Mouse (Mus musculus) heart, adult 18-20 months (tissue): ENCODE results near the gene Trim56. TPM values are rescaled to one million over a fixed set of nuclear protein-coding genes. Genes with fewer than 3 reads are reported as not detected.
"Not testable (repeated sequence)": the region's sequence is repeated elsewhere in the genome, so short reads cannot be mapped to it uniquely, and the experiment has no call there.

Source experiments
- DNase-seq, 2 experiments: peaks; one replicate each; pipeline ENCODE4 v3.0.0; 2021 to 2022; ENCODE audit warnings: mixed read lengths in 1 of 2
- long read RNA-seq, 2 experiments: library from polyadenylated mRNA; stranded (forward); transcript quantifications; one replicate each; pipeline ENCODE4 v2.0.0; 2021
- total RNA-seq, 2 experiments: library from RNA; stranded (reverse); gene quantifications; 2 replicates each; pipeline ENCODE4 v1.2.3; 2021

Trim56 gene
- total RNA-seq, result 10 to 100 TPM; 19.0 to 21.5 TPM
- long read RNA-seq, experiment 1, partial matches to known transcripts, result 0 of 6 reads
- long read RNA-seq, experiment 1, other reads (novel, unspliced or antisense), result 6 of 6 reads
- long read RNA-seq, experiment 2, partial matches to known transcripts, result 0 of 4 reads
- long read RNA-seq, experiment 2, other reads (novel, unspliced or antisense), result 4 of 4 reads

DNA sequence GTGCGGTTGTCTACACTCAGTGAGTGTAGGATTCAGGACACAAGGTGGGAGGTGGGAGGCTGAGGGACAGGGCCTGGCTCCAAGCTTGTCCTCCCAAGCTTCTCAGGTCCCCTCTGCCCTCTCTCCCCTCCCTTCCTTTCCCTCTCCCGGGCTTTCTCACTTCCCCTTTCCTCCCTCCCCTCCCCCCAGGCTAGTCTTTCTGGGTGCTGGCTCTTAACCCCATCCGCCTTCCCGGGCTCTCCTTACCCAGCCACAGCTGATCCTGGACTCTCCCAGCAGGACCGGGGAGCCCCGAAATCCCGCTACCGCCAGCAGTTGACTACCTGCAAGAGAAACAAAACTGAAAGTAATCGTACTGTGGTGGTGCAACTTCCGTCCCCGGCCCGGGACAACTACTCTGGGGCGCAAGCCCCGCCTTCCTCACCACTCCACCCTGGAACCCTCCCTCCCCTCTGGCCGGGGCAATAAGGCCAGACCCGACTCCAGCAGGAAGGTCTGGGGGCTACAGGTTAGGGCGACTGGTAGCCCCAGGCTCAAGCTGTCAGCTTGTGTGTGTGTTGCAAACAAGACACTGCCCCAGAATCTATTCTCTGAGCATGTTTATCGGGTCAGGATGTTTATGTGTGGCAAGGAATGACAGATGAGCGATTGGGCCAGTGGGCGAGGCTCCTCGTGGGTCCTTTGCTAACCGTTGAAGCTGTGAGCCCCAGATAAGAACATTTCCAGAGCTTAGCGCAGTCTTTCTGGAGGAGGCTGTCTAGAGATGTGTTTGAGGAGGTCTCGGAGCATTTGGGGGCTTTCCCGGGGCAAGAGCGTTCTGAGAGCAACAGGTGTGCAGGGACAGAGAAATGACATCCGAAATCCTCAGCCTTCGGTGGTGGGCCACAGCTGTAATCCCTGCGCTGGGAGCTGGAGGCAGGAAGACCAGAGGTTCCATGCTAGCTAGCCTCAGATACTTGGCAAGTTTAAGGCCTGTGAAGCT is at the start of gene Trim56:
Gene Trim56, minus strand, starts transcription at position 344 of the 982 bp plus-strand sequence.
- DNase-seq, result peak; percentile 90 to 93

DNA sequence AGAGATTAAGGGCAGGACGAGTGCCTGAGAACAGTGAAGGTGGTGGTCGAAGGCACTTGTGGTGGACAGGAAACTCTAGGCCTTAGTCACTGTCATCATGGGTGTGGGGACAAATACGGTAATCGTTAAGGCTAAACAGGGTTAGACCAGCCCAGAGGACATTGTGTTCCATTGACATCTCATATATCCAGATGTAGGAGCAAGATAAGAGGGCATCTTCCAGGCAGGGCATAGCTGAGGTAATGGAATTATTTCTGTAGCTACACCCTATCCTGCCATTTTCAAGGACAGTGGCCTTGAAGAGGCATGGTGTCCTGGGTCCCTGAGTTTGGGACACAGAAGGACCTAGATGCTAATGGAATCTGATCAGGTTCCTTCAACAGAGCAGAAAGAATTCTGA is 45.8 kb upstream of the Trim56 start:
- no peak for DNase-seq

DNA sequence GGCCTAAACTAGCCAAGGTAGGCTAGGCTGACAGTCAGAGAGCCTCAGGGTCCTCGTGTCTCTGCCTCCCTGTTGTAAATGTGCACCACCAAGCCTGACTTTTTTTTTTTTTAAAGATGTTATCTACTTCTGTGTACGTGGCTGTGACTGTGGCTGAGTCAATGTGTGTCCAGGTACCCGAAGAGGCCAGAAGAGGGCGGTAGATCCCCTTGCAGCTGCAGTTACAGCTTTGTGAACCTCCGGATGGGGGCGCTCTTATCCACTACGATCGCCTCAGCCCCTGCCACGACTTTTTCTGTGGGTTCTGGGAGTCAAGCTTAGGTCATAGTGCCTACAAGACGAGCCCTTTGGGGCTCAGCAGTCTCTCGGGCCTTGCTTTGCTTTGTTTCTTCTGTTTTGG is 43.5 kb upstream of the Trim56 start:
- peak; percentile 14 to 28 for DNase-seq

DNA sequence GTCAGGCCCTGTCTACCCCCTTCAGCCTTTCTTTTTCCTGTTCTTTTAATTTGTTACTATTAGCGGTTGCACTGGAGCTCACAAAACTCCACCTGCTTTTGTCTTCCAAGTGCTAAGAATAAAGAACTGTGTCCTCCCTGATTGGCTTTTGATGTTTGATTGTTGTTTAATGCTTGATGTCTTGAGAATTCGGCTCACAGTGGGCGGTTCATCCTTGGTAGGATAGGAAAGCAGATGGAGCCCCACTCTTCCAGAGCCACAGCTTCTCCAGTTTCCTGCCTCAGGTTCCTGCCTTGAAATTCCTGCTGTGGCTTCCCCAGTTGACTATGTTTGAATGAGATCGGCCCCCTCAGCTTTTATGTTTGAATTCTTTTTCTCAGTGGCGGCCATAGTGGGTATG is 37.3 kb upstream of the Trim56 start:
- no peak for DNase-seq

DNA sequence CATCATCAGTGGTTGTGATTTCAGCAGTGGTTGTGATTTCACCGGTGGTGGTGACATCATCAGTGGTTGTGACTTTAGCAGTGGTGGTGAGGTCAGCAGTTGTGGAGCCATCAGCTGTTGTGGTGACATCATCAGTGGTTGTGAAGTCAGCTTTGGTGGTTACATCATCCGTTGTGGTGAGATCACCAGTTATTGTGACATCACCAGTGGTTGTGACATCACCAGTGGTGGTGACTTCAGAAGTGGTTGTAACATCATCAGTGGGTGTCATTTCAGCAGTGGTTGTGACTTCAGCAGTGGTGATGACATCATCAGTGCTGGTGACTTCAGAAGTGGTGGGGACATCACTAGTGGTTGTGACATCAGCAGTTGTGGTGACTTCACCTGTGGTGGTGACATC is 36.6 kb upstream of the Trim56 start:
- no peak for DNase-seq

DNA sequence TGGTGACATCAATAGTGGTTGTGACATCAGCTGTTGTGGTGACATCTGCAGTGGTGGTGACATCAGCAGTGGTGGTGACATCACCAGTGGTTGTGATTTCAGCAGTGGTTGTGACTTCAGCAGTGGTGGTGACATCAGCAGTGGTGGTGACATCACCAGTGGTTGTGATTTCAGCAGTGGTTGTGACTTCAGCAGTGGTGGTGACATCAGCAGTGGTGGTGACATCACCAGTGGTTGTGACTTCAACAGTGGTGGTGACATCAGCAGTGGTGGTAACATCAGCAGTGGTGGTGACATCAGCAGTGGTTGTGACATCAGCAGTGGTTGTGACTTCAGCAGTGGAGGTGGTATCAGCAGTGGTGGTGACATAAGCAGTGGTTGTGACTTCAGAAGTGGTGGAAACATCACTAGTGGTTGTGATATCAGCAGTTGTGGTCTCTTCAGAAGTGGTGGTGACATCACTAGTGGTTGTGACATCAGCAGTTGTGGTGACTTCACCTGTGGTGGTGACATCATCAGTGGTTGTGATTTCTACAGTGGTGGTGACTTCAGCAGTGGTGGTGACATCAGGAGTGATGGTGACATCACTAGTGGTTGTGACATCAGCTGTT is 33.4 kb upstream of the Trim56 start, which contains the start of gene Muc3:
Gene Muc3, minus strand, starts transcription at position 51 of the 611 bp plus-strand sequence.
- DNase-seq, result not testable (repeated sequence)

DNA sequence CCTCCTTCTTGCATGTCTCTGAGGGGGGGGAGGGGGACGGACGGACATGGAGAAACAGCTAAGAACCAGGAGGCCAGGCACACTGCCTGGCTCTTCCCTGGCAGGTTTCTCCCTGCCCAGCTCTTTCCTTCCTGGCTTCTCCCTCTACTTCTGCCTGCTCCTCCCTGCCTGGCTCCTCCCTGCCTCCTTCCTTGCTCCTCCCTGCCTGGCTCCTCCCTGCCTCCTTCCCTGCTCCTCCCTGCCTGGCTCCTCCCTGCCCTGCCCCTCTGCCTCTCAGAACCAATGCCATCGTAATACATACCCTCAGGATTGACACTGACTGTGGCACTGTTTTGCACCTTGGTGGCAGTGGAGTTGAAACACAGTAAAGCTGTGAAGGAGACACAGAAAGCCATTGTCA is 24.8 kb upstream of the Trim56 start:
- DNase-seq, result no peak

DNA sequence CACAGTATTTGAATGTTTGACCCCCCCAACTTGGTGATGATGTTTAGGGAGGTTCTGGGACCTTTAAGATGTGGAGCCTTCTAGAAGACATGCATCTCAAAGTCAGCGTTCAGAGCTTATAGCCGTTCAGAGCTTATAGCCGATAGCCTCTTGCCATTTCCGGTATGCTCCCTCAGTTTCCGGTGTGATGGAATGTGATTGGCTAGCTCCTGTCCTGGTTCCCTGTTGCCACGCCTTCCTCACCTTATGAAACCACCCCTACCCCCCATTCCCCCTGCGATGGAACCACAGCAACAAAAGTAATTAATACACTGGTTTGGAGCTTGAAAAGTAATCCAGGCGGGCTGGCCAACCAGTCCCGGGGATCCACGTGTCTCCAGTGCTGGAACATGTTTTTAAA is 23.0 kb upstream of the Trim56 start:
- DNase-seq, result no peak

DNA sequence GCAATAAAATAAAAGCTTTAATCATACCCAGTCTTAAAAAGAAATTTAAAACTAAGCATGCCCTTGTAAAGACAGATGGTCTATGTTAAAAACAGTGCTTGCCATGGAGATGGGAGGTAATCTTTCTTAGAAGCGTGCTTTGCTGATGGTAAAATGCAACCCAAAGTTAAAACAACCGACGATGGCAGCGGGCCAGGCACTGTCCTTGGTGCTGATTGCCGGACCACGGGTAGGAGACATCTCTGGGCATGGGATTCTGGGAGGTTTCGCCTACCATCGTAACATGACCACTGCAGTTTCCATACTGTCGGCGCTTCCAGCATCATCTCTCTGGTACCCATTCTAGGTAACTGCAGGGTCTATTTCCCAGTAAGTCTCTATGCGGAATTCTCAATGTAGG is 18.9 kb upstream of the Trim56 start:
- no peak for DNase-seq

DNA sequence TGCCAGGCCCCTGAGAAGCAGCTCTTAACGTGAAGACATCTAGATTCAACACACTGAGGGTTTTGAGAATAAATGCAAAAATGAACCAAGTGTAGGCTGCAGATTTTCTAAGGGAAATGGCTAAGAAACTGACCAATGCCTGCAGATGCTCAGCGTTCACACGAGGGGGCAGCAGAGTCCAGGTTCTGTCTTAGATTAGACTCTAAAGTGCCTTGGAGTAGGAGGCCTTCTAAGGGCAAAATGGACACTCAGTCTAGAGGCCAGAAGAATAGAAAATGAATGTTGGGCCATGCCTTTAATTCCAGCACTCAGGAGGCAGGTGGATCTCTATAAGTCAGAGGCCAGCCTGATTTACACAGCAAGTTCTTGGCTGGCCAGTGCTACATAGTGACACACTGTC is 15.5 kb upstream of the Trim56 start:
- DNase-seq, result peak; percentile 31 to 77

DNA sequence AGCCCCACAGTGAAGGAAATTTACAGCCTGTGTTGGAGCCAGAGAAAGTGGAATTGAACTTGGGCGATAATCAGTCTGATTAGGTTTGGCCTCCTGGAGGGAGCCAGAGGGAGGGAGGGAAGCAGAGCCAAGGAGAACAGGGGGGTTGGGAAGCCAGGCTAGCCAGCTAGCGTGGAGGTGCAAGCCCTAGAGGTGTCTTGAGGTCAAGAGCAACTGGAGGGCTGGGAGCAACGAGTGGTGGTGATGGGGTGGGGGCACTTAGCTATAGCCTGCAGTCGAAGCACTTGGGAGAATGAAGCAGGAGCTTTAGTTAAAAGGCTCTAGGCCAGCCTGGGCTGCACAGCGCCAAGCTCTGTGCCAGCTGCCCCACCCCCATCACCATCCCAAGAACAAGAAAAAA is 13.3 kb upstream of the Trim56 start:
- no peak for DNase-seq

DNA sequence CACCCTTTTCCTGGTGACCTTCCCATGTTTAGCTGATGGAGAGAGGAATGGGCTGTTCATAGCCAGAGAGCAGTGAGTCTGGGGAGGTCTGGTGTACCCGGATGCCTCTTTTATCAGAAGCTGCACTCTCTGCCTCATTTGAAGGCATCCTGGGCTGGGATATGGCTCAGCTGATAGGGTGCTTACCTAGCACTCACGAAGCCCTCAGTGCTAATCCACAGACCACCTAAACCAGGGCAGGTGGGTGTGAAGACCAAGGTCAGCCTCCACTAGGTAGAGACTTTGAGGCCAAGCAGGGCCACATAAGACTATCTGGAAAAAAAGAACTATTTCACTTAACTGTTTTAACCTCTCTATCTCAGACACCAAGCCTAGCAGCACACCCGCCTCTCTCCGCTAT is 7.5 kb upstream of the Trim56 start:
- DNase-seq, result no peak

DNA sequence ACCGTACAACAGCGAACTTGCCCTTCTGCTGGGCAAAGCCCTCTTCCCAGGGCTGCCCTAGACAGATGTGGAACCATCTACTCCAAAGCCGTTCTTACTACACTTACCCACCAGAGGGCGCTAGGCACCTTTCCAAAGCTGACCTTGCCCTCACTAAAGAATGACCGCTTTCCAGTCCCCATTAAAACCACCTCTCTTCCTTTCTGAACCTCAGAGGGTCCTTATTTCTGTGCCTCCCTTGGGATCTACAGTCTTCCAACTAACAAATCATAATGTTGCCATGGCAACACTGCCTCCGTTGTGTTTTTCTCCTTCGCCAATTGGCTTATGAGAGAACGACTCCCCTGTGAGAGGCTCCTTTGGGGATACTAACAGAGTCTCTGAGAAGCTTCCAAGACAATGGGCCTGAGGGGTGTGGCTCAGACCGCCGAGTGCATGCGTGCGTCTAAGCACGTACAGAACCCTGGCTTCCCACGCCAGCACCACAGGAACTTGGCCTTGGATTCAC is 6.7 kb upstream of the Trim56 start:
- peak; percentile 78 to 89 for DNase-seq

DNA sequence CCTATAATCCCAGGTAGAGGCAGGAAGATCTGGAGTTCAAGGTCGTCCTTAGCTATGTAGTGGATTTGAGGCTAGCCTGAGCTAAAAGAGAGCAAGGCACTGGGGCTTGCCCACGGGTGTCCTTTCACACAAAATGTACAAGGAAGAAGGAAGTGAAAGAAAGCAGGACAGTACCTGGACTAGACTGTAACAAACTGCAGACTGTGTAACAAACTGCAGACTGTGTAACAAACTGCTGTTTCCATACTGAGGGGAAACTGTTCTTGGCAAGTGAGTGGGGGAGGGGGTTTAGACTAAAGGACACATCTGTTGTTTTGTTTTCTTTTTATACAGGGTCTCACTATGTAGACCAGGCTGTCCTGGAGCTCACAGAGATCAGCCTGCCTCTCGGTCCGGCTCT is 5.3 kb upstream of the Trim56 start:
- no peak for DNase-seq

DNA sequence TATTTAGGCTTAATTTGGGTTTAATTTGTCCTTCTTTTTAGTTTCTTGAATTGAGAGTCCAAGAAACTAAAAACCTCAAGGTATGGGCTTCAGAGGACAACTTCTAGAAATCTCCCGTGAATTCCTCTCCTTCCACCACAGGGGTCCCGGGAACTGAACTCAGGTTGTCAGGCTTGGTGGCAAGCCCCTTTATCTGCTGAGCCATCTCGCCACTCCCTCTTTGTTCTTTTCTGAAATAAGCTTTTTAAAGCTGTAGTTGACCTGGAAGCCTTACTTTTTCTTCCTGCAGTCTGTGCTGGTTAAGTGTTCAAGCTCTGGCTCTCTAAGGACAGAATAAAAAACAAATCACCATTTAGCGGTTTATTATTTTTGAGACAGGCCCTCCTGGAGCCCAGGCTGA is 2.9 kb upstream of the Trim56 start:
- no peak for DNase-seq

DNA sequence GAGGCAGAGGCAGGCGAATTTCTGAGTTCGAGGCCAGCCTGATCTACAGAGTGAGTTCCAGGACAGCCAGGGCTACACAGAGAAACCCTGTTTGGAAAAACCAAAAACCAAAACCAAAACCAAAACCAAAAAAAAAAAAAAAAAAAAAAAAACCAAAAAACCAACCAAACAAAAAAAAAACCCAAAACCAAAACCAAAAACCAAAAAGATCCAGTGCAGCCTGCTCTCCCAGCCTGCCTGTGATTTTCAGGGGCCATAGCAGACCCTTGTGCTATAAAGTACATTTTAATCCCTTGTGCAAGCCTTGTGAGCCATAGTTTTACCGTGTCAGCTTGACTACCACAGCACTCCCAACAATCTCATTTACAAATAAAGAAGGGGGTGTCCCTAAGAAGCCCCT is 2.0 kb upstream of the Trim56 start:
- DNase-seq, result not testable (repeated sequence)

DNA sequence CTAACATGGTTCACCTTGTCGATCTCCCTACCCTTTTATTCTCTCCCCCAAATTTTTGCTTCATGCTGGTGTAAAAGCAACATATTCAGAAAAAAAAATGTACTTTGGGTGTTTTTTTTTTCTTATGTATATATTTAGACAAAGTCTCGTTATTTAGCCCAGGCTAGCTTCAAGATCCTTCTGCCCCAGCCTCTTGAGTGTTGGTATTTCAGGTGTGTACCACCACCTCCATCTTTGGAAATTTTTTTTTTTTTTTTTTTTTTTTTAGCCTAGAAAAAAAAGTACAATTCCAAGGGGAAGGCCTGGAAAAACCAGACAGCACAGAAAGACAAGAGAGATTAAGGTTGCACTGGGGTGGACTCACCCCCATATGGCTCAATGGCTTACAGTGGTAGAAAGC is 978 bp upstream of the Trim56 start:
- DNase-seq, result no peak

DNA sequence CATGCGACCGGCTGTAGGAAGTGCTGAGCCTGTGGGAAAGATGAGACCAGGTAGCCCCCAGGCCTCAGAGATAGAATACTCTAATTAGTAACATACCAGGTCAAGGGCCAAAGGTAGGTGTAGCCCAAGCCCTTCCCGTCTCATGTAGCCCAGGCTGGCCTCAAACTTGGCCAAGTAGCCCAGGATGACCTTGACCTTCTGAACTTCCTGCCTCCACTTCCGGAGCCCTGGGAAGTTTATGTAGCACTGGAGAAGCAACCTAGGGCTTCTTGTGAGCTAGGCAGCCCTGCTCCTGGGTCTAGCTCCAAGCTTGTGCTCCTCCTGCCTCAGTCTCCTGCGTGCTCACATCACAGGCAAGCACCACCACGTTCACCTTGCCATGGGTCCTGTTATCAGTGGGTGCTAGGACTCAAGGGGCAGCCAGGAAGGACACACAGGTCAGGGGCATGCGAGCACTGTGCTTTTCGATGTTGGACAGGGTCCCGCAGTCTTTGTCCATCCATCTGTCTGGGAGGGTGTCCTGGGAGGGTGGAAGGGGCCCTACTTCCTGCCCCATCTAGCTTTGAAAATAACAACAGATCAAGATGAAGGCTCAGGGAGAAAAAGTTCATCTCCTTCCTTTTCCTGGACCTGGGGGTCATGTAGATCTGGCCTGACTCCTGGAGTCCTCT is 983 bp downstream of the Trim56 start:
- no peak for DNase-seq

DNA sequence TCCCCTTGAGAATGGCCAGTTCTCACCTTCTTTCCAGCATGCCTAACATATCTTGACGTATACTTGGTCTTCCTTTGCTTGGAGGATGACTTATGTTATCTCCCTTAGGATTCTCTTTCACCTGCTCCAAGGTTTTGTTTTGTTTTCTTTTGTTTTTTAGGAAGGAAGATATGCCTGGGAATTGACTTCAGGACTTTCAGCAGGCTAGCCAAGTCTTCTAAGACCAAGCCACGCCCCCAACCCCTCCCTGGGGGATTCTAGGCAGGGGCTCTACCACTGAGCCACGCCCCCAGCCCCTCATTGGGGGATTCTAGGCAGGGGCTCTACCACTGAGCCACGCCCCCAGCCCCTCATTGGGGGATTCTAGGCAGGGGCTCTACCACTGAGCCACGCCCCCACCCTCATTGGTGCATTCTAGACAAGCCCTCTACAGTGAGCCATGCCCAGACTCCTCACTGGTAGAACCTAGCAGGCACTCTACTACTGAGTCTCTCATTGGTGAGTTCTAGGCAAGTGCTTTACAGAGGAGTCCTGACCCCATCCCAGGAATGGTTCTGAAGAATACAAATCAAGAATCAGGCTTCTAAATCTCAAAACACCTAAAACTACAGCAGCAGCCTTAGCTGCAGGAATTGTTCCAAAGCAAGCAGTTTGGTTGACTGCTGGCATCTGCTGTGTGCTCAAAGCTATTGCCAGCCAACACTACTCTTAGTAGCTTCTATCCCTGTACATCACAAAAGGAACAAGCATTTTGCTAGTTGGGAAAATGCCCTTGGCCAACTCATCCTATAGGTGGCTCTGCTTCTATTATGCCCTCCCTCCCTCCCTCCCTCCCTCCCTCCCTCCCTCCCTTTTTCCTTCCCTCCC is 4.2 kb downstream of the Trim56 start:
- no peak for DNase-seq

DNA sequence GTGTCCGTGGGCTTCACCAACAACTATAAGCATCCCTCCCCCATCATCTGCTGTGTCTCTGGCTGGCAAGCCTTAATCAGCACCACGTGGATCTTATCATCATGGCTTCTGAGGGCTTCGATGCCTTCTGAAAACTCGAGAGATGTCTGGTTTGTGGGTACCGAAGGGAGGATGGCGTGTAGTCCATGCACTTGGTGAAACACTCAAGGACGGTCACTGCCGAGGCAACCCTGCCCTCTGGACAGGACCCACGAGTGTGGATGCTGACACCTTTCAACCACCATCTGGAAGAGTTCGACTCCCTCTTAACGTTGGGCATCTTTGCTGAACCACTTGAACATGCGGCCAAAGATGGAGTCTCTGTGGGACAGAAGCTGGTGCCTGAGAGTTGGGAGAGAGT is 5.1 kb downstream of the Trim56 start:
- no peak for DNase-seq

DNA sequence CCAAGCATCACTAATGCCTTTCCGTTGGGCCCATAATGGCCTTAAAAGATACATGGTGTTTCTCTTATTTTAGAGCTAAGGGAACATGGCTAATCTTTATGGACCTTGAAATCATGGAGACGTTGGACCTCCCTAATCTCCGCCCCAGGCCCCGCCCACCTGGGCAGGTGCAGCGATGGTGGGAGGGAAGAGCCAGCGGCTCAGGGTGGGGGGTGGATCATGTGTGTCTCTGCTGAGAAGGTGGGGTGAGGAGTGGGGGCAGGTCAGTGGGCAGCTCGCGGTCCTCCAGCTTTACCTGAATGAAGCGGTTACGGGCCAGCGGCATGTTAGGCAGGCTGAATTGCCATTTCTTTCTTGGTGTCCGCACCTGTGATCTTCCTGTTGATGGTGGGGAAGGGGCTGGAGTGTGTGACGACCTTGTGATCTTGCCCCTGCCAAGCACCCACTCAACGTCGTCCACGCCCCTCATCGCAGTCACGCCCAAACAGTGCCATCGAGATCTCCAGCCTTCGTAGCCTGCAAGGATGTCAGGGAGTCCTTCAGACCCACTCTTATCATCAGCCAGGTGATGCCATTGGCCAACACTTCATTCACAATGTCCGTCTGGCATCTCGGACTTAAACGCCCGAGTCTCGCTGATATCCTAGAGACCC is 5.9 kb downstream of the Trim56 start:
- no peak for DNase-seq
